Mouse (Mus musculus): ENCODE measurements around the gene Plcb3.

DNA sequence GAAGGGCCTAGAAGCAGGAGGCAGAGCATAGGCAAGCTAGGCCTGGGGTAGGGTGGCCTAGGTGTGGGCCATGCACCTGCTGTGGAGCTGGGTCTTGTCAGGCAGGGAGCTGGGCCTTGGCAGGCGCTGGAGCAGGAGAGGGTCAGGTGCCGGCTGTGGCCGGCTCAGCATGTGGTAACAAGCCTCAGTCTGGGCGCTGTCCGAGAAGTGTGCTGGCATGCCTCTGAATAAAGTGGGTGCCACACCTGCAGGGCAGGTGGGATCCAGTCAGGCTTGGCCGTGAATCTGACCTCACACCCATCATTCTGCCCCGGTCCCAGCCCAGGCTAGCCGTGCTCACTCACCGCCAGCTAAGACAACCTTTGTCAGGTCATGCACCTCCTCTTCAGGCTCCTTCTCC lies 37.7 kb upstream of the Plcb3 start:
- TF ChIP-seq POLR2A (IDR thresholded peaks at IDR 0.05; ENCODE audit: borderline replicate concordance, extremely low read depth, insufficient read depth, insufficient read length, poor library complexity, severe bottlenecking) (no peak), CTCF (IDR thresholded peaks at IDR 0.05; ENCODE audit: borderline replicate concordance, extremely low read depth, insufficient read depth, insufficient read length) (no peak)
